Mouse (Mus musculus): ENCODE data around the gene Cypt15.
"Not testable (repeated sequence)": the region's sequence is repeated elsewhere in the genome, so short reads cannot be mapped to it uniquely, and the experiment has no call there.

Cypt15 gene

DNA sequence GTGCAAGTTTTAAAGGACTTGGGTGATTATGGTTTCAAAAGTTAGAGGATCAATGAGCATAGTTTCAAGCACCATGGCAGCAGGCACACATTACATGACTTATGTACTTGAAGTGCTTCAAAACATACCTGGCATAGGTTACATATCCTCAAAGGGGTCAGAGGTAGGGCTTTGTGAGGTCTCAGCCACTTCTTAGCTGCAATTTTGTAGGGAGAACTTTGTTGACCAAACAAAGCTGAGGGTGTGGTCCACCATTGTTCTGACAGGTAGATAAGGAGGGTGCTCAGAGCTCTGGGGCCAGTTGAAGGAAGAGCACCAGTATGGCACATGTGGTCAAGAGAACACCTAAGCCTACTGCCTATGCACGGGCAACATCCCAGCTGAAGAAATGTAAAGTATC, at the start of gene Cypt15:
Cypt15 (plus strand) TSS at position 301 of the 400 bp plus-strand sequence.
- not testable (repeated sequence) for DNase-seq

DNA sequence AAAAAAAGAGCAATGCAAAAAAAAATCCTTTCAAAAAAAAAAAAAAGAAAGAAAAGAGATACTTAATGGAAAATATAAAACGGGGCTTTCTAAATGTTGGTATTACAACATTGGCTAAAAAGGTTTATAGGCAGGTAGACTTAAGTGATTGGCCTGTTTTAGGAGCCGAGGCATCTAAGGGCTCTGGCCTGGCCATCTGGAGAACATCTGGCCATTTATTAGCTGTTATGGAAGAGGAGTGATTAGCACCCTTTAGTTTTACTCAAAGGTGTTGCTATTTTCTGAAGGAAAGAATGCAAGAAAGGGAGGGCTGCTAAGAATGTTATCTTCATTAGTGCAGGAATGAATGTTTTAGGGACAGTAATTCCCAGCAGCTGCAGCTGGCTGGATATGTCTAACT, 24.9 kb downstream of the Cypt15 start:
- DNase-seq: no peak

DNA sequence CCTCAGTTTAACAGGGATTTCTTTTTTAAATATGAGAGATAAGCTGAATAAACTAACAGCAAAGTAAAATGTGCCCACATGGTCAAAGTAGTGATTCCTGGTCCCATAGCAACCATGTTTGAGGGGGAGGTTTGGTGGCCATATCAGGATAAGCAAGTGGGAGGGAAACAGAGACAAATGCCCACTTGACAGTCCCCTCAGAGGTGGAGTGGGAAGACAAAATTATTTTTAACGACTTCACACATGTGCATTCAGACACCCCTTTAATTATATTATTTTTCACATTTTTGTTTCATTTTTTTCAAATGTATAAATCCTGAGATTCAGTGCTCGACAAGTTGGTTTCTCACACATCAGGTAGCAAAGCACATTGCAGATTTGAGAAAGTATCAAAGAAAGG, 32.8 kb downstream of the Cypt15 start:
- no peak for DNase-seq

DNA sequence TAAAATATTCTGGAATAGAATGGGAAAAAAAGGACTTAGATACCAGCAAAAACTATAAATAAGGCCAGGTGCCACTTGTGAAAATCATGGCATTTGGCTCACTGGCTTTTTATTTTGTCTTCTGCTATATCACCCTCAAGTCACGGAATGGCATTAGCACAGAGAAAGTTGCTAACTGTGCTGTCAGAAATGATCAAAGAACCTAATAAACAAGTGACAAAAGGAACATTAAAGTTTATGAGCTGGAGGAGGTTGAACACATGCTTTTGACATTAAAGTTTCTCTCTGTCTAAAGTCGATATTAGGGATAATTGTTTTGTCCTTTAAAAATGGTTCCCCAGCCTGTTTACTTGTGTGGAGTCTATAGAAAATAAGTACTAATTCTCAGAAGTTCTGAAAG, 37.7 kb downstream of the Cypt15 start:
- DNase-seq: no peak
